Comparison of ENCODE assay signal across 19 mouse cellular contexts in the genomic region with DNA sequence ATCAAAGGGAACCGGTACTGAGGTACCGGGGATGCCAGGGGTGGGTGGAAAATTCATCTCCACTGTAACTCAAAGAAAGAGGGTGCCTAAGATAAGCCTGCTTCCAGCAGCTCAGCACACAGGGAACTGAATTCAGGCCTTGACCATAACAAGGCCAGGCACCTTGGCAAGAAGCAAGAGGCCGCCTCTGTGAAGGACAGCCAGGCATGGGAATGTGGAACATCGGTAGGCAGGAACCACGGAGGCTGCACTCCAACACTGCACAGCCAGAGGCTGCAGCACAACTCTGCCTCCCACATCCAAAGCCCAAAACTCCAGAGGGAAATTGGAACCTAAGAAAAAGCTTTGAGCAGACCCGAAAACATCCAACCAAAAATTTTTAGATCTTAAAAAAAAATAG.
DNase-seq lines count a peak whose midpoint lies in the region; ATAC-seq and TF ChIP-seq lines count a peak whose summit lies in the region.
"Had no signal": no experiment of that assay in that cellular context is flagged by ENCODE, and none has a peak within 500 bp of the region (broad histone marks: within the 10 kb centered on the region; RNA-seq: fewer than 3 reads in every experiment).

No protein-coding gene starts in this region.

- no peak; the same call in 1 of the 2 replicates for TF ChIP-seq CTCF in left cerebral cortex, adult 2 months (IDR thresholded peaks at IDR 0.05)

- ATAC-seq in erythroblast, adult 5-6 weeks (replicated peaks; ENCODE audit: low FRiP score, poor library complexity, severe bottlenecking) = no peak
- ATAC-seq: intestine, embryonic 15.5 days; liver, embryonic 12.5 days; Patski had no signal

- H3K27ac ChIP-seq in left cerebral cortex, adult 2 months = peak overlapping the region; percentile 69
- H3K27ac ChIP-seq: heart, embryonic 13.5 days; hindbrain, embryonic 14.5 days; intestine, embryonic 15.5 days; kidney, postnatal 0 days; limb, embryonic 12.5 days; liver, embryonic 12.5 days; stomach, postnatal 0 days had no signal

- DNase-seq in adrenal gland, adult (ENCODE audit: inconsistent age in 2 of 2, low spot score in 1 of 2) = peak; percentile 86 to 90
- DNase-seq in adrenal gland, adult 18-20 months (ENCODE audit: low spot score in 2 of 2) = no peak
- DNase-seq in left cerebral cortex, adult 2 months (ENCODE audit: extremely low spot score in 1 of 2, low spot score in 2 of 2) = peak in 1 of 2 experiments; percentile 38
- no peak for DNase-seq in left cerebral cortex, postnatal 36 days (ENCODE audit: low spot score in 2 of 2)
- peak; percentile 17 for DNase-seq in Muller cell, postnatal 12 days (ENCODE audit: inconsistent ontology term)
- peak; percentile 49 for DNase-seq in brain, adult 2 months (ENCODE audit: low read depth, low spot score)
- DNase-seq in neural tube, embryonic 10.5 days (ENCODE audit: extremely low spot score, low spot score) = no peak
- DNase-seq: cerebellum, adult 11 months; lung, adult 2 months; thymus, postnatal 14 days had no signal

- intact Hi-C loops in left cerebral cortex, adult 2 months (cut with DNase I) = no loop called here
- intact Hi-C loops in left cerebral cortex, postnatal 36 days (cut with DNase I) = no loop called here

- no peak overlapping the region for H3K4me3 ChIP-seq in left cerebral cortex, adult 2 months
- H3K4me3 ChIP-seq: heart, embryonic 13.5 days; intestine, embryonic 15.5 days; limb, embryonic 12.5 days; liver, embryonic 12.5 days had no signal

Comparison
In these comparisons a context has a peak if more than half of its experiments do, and no peak if none do; other contexts are left out.
1. DNase-seq: peak in adrenal gland, adult (2 of 2), Muller cell, postnatal 12 days (single experiment) and brain, adult 2 months (single experiment); none in adrenal gland, adult 18-20 months (0 of 2), left cerebral cortex, postnatal 36 days (0 of 2) and neural tube, embryonic 10.5 days (single experiment).